Mouse (Mus musculus): Measurements from ENCODE around the gene Gimap9.

The Gimap9 gene

DNA sequence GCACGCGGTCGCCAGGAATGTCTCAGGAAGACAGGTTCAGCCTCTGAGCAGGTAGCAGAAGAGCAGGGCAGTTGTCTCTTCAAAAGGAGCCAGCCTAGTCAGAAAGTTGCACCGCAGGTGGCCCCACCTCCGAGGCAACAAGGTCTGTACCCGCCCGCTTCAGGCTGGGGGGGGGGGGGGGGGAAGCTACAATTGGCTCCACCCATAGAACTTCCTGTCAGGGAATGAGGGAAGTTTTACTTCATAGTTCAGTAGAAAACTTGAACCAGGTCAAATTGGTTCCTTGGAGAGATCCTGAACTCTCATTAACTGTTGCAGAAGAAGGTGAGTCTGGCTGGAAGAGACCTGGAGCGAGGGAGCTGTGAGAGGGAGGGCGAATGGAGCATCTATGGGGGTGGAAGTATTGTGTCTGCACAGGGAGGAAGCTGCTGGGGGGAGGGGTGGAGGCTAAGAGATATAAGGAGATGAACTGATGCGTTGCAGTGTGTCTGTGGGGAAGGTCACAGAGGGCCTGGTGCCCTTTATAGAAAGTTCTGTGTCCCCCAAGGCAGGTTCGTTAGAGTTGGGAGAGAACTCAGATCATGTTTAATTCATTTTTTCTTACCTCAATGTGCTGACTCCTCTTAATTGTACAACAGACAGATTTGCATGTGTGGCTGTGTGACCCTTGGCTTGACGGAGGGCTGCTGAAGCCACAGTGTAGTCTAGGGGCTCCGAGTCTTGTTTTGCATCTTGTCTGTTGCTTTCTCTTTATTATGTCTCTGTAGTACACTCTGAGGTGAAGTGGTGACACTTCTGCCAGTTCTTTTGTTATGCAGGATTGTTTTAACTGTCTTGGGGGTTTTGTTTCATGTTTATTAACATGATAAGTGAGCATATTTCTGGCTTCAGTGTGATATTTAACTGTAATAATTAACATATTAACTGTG is at the start of gene Gimap9:
Gene Gimap9, plus strand, starts transcription at position 199 of the 929 bp plus-strand sequence.
- CTCF ChIA-PET, result interaction anchor here (0.5 to 0.9 kb wide), 4 partner anchors 28 to 94 kb away, joined by 3 to 4 read pairs (median 3); no protein-coding TSS in a partner anchor

- CTCF ChIA-PET, result no interaction called here
These were observed 49.5 kb upstream of the Gimap9 start, which contains the start of gene AI854703 for GRCm38 (mm10) chr6:48626464-48626863. TSS of gene AI854703 (plus strand) at chr6:48626764.

DNA sequence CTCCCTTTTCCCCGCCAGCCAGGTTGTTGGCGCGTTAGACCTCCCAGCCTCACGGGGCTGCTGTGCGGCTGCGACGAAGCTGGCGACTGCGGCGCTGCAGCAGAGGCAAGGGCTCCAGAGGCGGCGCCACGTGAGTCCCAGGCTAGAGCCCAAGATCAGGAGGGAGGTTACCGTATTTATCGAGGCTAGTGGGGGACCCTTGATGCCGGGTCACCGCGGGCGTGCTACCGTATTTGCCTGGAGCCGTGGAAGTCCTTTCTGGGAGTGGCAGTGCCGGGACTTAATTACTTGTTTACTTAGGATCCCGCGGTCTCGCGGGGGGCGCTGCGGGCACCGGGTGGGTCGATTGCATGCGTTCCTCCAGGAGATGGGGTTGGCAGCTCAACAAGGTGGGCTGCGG is 48.9 kb upstream of the Gimap9 start:
- CTCF ChIA-PET, result no interaction called here

DNA sequence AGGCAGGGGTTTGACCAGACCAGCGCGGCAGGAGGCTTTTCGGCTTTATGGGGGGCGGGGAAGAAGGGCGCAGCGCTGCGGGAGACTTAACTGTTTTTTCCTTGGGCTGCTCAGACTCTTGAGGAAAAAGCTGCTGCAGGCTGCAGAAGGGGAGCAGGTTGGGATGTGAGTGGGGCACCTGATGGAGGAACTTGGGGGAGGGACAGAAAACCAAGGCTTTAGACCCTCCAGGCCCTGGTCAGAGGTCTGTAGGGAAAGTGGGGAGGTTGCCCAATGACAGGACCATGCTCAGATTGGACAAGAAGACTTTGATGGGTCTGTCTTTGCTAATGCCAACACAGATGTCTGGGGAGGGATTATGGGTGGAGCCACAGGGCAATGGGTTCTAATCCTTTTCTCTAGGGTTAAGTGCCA is 48.4 kb upstream of the Gimap9 start:
- CTCF ChIA-PET, result no interaction called here

DNA sequence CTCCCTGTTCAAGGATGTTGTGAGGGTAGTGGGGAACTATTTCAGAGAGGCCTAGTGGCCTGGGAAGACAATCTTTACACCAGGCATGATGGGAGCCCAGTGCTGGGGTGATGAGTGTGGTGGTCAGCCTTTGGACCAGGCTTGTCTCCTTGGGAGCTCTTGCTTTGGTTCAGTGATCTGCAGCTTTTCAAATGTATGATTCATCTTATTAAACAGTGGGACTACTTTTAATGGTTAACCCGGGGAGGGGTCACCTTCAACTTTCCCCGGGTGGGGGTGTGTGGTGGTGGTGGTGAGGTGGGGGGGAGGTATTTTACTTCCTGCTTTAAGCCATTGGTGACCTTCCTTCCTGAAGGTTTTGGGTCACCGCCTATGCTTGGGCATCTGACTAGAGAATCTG is 47.6 kb upstream of the Gimap9 start:
- CTCF ChIA-PET, result no interaction called here

- CTCF ChIA-PET, result no interaction called here
These were observed 46.9 kb upstream of the Gimap9 start for GRCm38 (mm10) chr6:48628808-48629660.

- CTCF ChIA-PET, result no interaction called here
These were observed 46.3 kb upstream of the Gimap9 start for GRCm38 (mm10) chr6:48629661-48630034.

DNA sequence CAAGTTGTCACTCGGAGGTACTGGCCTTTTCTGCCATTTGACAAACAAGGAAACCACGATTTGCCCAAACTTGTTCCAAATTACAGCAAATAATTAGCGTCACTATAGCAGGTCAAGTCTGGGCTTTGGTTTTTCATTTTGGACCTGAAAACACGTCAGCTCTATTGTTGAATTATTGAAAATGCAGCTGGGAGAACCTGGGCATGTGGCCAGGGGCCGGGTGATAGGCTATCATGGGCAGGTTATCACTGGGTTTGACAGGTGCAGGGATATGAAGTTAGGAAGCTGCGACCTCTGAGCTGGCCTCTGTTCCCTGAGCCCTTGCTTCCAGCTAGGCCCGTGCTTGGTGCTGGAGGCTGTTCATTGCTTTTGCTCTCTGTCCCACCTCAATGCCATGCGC is 45.1 kb upstream of the Gimap9 start:
- CTCF ChIA-PET, result no interaction called here

GRCm38 (mm10) chr6:48635105-48635504 is 40.8 kb upstream of the Gimap9 start:
- CTCF ChIA-PET, result no interaction called here

GRCm38 (mm10) chr6:48636515-48636914 is 39.4 kb upstream of the Gimap9 start:
- CTCF ChIA-PET, result interaction anchor here (0.6 kb wide), 1 partner anchor 701 kb away, joined by 6 read pairs; no protein-coding TSS in a partner anchor

DNA sequence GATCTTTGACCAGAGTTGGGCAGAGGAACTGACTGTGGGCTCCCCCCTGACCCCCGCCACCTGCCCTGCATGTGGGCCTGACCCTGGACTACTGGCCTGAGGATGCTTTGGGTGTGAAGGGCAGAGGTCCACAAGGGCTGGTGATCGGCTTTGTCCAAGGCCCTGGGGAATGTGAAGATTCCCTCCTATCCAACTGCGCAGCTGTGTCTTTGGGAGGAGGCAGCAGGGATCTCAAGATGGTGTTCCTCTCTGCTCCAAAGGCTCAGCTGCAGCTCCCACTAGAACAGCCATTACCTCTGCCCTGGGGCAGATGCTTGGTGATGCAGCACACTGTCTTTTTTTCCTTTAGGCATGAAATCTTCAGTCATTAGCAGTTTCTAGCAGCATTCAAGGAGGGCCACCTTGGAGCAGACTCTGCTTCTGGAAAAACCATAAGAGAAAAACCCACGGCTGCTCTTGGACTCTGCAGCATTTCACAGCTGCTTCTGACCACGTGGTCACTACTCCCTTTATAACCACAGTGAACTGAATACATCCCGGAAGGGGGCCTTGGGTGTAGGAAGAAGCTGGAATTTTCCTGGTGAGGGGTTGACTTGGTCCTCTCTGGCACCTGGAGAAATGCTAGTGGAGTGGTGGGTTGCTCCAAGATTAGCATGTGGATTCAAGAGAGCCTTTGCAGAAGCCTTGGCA is 38.0 kb upstream of the Gimap9 start:
- CTCF ChIA-PET, result no interaction called here

GRCm38 (mm10) chr6:48638553-48638952 is 37.4 kb upstream of the Gimap9 start:
- CTCF ChIA-PET, result interaction anchor here (0.7 kb wide), 1 partner anchor 67 kb away, joined by 3 read pairs; no protein-coding TSS in a partner anchor

- CTCF ChIA-PET, result interaction anchor here (2.8 kb wide), 1 partner anchor 131 kb away, joined by 17 read pairs; no protein-coding TSS in a partner anchor
These were observed 34.5 kb upstream of the Gimap9 start for GRCm38 (mm10) chr6:48641391-48641790.

DNA sequence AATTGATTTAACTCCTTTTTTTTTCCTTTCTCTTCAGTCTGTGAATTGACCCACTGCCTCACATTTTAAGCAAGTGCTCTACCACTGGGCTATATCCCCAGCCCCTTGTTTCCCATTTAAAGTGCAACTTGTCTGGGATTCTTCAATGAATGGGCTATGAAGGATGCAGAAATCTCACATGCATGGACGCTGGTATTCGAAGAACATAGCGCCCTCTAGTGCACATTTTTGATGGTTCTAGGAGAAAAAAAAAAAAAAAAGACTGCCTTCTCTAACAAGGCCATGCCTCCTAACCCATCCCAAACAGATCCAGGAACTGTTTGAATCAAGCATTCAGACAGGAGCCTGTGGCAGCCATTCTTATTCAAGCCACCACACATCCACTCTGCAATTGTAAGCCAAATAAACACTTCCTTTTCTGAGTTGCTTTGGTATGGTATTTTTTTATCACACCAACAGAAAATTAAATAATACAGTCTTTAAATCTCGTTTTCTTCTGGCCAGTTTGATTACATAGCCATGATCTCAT is 33.1 kb upstream of the Gimap9 start:
- CTCF ChIA-PET, result interaction anchor here (0.6 to 2.8 kb wide), 4 partner anchors 119 to 551 kb away, joined by 3 to 17 read pairs (median 5); no protein-coding TSS in a partner anchor

DNA sequence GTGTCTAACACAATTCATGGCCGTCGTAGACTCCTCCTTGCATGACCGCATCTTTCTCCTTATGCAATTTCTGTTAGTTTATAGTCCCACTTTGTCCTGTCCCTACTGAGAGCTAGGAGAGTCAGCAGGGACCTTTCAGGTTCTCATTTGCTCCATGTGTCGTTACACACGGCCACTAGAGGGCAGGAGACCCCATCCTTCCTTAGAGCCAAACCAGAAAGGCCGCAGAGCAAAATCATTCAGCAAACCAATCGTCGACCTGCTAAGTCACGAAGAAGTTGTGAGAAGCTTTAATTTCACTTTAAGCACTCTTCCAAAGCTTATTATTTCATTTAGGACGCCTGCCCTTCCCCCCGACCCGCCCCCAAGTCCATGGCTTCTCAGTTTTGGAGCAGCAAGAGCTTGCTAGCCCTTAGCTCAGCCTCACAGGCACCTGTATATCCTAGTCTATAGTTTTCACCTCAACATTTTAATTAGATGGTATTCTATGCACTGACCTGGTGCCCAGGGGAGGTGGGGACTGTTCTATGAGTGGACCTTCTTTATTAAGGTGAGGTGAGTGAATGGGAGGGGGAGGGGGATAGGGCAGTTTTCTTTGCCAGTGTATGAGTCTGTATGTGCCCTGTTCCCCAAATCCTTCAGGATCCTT is 30.1 kb upstream of the Gimap9 start:
- CTCF ChIA-PET, result interaction anchor here (0.6 to 4.4 kb wide), 10 partner anchors 27 to 172 kb away, joined by 3 to 24 read pairs (median 4); partner anchors contain the start of genes Gimap3 and Gimap9

GRCm38 (mm10) chr6:48646309-48646690 is 29.6 kb upstream of the Gimap9 start:
- CTCF ChIA-PET, result interaction anchor here (0.6 to 4.4 kb wide), 11 partner anchors 28 to 172 kb away, joined by 3 to 24 read pairs (median 4); partner anchors contain the start of genes Gimap3 and Gimap5

DNA sequence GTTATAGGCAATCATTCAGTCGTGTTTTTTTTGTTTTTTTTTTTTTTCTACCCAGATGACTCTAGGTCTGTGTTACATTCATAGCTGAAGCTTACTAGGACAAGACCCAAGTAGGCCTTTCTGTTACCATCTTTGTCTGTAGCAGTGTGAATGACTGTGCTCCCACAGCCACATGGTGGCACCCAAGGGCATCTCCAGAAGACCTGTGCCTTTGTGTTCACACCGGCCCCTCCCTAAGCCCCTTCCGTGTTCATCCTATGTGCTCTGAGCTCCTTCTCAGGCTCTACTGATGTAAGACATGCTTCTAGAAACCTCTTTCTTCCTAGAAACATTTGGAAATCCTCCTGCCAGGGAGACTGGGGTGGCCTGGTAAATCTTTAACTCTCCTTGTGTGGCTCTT is 28.9 kb upstream of the Gimap9 start, which contains the start of gene Gimap8:
Gene Gimap8, plus strand, starts transcription at position 240 of the 400 bp plus-strand sequence.
- CTCF ChIA-PET, result interaction anchor here (0.6 to 4.4 kb wide), 12 partner anchors 31 to 843 kb away, joined by 3 to 24 read pairs (median 4); partner anchors contain the start of genes Gimap3 and Gimap5

- CTCF ChIA-PET, result interaction anchor here (0.6 to 4.4 kb wide), 9 partner anchors 16 to 210 kb away, joined by 3 to 24 read pairs (median 4); partner anchors contain the start of gene Gimap3
These were observed 28.3 kb upstream of the Gimap9 start for GRCm38 (mm10) chr6:48647611-48648010.

- CTCF ChIA-PET, result interaction anchor here (0.6 to 4.4 kb wide), 2 partner anchors 27 to 122 kb away, joined by 3 to 24 read pairs; partner anchors contain the start of genes Gimap3 and Gimap9
These were observed 27.1 kb upstream of the Gimap9 start for GRCm38 (mm10) chr6:48648779-48649178.

DNA sequence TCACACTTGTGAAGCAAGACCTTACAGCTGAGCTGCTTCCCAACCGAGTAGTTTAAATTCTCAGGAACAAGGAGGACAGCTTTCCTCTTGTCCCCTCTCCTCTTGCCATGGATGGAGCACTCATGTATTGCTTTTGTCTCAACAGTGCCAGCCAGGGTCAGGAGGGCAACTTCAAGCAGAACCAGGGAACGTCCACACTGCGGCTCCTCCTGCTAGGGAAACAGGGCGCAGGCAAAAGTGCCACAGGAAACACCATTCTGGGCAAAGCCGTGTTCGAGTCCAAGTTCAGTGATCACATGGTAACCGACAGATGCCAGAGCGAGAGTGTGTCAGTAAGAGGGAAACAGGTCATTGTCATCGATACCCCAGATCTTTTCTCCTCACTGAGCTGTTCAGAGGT is 25.9 kb upstream of the Gimap9 start:
- CTCF ChIA-PET, result interaction anchor here (0.6 to 1.5 kb wide), 3 partner anchors 8 to 70 kb away, joined by 3 to 5 read pairs (median 4); no protein-coding TSS in a partner anchor

All from spleen, embryonic (tissue).